Mouse (Mus musculus) common myeloid progenitor, adult 5-6 weeks (primary cell): ENCODE measurements around the gene Igsf8. TPM values are rescaled to one million over a fixed set of nuclear protein-coding genes. Genes with fewer than 3 reads are reported as not detected.
A peak's percentile ranks its signal among the peaks of the same experiment; 100 is the strongest.

Experiments used
- ATAC-seq: replicated peaks from 2 replicates; pipeline ENCODE4 v1.8.0; 2016; ENCODE audit warnings: low read depth, mild to moderate bottlenecking, moderate TSS enrichment, inconsistent platforms; ENCODE audit not compliant: poor library complexity, severe bottlenecking
- total RNA-seq: library from RNA; stranded (forward); fragments of 200-1000, 187-1606 nt; gene quantifications from 2 replicates; pipeline ENCODE4 v1.2.3, GENCODE M21; 2017

The Igsf8 gene
- total RNA-seq, 1 experiment from 2014 or later, result 18.2 TPM

DNA sequence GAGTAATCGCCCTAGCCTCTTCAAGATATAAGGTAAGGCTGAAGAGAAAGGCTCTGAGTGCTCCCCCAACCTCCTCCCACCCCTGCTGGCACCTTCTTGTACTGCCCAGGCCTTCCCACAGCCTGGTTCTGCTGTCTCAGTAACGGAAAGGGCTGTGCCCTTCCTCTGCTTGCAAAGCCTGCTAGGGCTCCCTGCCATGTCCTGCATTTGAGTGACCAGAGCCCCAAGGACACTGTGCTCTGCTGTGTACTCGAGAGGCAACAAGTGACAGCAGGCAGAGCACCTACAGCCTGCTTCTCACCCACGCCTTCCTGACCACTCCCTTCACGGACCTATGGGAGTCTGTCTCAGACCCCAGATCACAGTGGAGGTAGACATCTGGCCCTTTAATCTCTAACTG, 38.8 kb downstream of the Igsf8 start:
- ATAC-seq, result no peak

DNA sequence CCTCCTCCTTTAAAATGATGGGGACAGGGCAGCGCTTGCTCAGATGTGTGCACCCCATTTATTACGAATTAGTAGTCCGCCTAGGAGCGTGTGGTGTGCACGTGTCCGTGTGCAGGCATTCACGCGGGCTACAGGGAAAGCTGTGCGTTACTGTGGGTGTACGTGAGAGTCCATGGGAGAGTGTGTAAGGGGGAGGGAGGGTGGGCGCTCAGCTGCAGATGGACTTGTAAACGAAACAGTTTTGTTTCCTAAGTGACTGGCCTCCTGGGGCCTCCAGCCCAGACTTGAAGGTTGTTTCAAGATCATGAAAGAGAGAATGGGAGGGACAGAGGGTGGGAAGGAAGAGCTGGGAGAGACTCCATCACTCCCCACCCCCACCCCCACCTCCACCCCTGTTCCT, 39.7 kb downstream of the Igsf8 start:
- no peak for ATAC-seq

DNA sequence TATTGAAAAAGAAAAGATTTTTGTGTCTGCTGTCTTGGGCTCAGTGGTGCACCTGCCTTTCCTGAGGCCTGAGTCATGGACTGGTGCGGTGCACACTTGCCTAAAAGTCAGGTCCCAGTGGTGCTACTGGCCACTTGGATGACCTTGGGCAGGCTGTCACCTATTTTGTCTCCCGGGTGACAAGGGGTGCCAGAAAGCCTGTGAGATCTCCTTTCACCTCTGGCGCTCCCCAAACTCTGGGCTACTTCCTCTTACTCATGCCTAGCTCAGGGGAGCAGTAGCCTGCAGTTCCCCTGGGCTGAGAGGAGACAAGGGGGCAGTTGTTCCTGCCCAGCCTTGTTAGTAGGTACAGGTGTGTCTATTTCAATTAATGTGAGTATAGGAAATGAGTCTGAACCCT, 40.9 kb downstream of the Igsf8 start:
- ATAC-seq, result no peak

DNA sequence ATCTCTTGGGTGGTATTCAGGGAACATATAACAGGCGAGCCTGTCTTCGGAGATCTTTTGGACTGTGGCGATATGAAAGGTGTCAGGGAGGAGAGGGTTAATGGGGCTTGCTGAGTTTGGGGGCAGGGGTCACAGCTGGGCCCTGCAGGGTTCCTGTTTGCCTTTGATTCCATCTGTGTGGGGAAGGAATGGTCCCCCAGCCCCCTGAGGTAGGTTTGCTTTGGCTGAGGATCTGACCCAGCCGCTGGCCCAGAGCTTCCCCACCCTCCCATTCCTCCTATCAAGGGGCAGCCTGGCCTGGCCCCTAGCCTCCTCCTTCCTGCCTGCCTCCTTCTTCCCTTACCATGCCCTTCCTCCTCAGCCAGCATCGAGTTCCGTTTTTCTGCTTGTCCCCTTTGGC, 41.4 kb downstream of the Igsf8 start:
- 0 out of 2 replicates have a peak, but pooled peaks have one; percentile 7 for ATAC-seq

DNA sequence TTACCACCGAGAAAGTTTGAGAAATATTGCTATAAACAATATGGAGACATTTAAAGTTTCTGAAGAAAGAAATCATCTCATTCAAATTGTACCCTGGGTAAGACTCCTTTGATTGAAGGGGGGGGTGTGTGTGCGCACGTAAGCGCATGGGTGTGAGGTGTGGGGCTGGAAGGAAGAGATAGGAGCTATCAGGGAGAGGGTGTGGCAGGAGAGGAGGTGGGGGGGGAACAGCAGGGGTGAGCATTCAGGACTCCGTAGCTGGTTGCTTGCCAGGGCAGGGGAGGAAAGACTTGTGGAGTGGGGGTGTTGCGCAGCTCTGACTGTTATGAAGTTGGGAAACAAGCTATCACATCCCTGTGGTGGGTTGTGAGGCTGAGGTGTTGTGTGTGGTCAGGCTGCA, 43.0 kb downstream of the Igsf8 start:
- ATAC-seq, result peak; percentile 57

DNA sequence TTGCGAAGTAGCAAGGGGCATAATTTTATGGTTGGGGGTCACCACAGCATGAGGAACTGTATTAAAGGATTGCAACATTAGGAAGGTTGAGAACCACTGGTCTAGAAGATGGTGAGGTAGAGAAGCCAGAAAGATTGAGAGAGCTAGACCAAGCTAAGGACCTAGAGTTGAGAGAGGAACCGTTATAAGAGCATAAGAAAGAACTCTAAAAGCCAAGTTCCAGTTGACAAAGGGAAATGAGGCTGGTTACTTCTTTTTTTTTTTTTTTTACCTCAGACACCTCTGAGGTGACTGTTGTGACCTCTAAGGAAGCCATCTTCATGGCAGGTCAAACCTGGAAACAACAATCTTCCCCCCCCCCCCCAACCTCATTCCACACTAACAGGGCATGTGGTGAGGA, 43.7 kb downstream of the Igsf8 start:
- ATAC-seq, result no peak

DNA sequence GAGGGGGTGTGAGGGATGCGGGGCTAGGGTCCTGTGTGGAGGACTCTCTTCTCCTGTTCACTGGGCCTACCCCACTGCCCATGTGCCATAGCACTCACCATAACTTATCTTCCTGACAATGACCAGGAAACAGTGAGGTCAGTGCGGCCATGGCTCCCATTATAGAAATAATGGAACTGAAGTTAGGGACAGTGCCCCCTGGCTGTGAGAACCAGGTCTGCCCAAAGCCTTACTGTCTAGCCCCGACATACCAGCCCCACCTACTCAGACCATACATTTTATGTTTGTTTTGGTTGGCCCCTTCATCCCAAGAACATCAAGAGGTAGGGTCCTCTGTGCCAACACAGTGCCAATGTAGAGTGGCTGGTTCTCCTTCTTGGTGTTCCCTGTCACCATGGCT, 44.2 kb downstream of the Igsf8 start:
- ATAC-seq, result no peak

DNA sequence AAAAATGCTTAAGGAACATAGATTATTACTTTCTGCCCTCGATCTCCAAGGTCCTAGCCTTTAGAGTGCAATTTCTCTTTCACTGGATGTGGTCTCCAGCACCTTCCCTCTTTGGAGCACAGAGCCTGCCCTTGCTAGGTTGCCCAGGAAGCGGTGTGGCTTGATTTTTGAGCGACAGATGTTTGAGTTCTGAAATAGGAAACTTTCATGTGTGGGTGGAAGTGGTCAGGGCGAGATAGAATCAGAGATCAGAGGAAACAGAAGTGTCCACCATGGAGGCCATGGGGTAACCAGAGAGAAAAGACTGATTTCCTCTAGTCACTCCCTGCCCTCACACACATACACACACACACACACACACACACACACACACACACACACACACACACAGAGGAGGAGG, 44.8 kb downstream of the Igsf8 start:
- ATAC-seq, result peak; percentile 56

DNA sequence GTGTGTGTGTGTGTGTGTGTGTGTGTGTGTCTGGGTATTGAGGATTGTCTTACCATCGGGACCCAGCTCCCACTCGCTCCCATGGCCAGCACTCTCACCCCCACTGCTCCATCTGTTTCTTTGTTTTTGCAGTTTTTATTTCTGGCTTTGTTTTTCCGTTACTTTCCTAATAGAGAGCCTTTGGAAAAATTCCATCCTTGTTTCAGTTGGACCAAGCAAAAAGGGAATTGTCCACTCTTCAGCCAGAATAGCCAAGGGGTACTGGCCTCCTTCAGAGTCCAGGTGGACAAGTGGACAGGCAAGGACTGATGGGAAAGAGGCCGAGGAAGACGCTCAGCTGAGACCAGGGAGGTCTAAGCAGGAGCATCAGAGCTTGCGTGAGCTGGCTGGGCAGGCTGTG, 45.4 kb downstream of the Igsf8 start:
- ATAC-seq, result no peak

DNA sequence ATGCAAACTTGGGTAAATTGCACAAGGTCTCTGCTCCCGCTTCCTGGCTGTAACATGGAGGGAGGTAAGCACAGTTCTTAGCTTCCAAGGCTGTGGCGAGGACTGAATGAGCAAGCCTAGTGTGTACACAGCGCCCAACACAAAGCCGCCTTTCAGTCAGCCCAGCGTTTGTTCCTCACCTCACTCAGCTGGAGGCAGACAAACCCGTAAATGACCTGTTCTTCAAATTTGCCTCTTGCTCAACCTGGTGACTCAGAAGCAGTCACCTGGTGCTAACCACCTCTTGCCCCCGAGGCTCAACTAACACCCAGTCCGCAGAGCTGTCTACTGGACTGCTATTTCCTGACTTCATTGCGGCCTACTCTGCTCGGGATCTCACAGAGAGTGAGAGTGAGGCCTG, 46.5 kb downstream of the Igsf8 start:
- no peak for ATAC-seq

DNA sequence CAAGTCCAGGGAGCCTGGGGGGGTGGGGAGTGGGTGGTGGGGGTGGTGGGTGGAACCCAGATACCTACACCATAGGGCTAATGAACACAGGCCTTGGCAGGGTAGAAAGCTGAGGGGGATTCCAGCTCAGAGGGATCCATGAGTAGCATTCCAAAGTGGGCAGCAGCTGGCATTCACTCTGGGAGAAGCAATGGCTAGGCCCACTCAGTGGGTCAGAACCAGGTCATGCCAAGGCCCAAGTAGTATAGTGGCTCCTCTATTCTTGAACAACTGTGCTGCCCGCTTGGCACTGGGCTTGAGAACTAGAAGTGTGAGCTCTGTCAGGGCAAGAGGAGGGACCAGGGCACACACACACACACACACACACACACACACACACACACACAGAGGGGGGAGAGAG, 47.0 kb downstream of the Igsf8 start:
- no peak for ATAC-seq

DNA sequence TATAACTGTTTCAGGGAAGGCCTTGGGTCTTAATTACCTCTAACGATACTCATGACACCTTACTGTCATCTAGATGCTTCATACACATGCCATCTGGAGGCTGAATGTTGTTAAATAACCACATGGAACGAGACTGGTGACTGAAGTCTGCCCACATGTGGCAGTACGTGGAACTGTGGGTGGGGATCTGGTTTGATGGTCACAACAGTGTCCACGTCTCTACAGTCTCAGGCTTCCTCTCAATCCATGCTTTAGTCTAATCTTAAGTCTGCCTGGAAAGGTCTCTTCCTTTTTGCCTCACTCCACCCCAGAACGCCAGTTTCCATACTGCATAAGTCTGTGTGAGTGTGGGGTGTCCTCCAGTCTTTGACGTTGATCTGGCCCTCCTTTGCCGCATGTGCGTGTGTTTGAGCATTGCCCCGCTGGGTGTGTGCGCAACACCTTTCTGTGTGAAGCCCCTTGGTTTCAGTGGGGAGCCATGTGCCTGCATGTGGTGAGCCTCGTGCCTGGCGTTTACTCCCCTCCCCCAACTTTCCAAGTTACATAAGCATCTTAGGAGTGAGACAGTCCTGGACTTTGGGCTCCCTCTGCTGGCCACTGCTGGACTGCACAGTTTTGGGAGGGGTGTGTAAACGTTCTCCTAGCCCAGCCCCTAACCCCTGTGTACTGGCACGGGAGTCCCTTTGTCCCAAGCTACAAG, 48.4 kb downstream of the Igsf8 start:
- ATAC-seq, result peak; percentile 39

DNA sequence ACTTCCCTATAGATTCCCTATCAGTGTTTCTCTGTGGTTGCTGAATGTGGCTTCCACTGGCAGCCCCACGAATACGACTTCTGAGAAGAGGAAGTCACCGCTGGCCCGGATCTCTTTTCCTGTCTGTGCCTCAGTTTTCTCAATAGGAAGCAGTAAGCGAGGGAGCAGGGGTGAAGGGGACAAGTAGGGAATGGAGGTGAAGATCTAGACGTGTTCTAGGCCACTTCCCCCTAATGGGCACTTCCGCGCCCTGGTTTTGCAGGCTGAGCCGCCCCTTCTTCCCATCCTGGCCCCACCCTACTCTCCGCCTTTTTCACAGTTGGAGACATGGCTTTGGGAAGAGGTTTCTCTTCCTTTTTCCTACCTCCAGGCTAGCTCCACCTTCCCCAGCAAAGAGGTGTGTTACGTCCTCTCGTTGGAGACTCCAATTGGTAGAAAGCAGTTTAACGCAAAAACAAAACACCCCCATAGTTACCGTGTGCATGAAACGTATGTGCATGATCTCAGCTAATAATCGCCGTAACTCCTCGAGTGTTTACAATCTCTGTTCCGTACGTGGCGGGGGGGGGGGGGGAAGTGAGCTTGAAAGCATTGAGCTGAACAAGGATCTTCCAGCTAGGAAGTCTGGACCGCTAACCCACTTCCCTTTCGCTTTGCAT, 49.9 kb downstream of the Igsf8 start:
- ATAC-seq, result peak; percentile 38

DNA sequence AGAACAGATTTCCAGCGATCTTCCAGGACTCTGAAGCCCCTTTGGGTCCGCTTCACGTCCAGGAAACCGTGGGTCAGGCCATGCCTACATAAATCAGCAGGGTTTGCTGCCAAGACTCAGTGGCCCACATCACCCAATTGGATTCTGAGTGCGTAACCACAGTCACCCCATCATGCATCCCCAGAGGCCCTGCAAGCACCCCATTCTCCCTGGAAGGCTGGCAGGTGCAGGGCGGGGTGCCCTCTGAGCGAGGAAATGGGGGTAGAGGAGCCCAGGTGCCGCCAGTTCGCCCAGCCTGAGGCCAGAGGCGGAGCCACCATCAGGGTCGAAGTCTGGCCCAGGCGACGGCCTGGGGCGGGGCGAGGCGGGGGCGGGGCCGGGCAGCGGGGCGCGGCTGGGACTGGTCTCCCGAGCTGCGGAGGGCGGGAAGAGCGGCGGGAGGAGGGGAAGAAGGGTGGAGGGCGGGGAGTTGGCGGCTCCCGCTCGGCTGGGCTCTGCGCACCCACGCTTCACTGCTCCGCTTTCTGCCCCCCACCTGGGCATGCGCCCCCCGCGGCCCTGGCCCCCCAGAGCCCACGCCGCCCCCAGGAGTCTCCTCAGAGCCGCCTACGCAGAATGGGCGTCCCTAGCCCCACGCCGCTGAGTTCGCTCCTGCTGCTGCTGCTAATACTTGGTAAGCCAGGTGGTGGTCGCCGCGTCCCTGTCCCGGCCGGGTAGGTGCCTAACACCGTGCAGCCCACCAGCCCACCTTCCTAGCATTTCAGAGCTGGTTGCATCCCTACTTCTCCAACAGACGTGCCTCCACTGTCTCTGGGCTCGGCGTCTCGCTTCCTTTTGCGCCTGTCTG, 50.7 kb downstream of the Igsf8 start:
- ATAC-seq, result peak; percentile 36

DNA sequence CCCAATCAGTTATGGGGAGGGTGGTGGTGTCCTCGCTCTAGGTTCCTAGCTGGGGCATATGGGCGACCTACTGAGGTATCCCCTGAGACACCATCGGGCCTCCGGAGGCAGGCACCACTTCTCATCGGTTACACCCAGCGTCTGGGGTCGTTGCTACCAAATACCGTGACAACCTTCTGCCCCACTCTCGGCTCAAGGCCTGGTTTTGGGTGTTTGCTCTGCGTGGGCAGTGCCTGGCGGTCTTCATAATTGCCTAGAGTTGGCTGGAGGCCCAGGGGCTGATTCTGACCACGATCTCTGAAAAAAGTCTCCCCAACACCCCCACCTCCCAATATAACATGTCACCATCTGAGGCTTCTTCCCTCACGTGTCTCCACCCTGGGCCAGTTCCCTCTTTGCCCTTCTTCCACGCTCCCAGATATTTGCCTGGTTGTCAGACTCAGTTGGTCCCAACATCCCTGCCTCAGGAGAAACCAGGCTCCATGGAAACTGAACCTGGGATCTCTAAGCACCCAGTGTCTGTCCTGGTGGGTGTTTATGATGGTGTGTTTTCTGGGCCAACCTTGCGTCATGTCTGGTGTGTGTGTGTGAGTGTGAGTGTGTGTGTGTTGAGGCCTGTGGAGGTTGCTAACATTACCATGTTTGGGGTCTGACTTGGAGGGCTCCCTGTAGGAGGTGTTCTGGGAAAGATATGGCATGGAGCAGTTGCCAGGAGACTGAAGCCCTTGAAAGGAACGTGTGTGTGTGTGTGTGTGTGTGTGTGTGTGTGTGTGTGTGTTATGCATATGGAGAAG, 51.5 kb downstream of the Igsf8 start:
- no peak for ATAC-seq

DNA sequence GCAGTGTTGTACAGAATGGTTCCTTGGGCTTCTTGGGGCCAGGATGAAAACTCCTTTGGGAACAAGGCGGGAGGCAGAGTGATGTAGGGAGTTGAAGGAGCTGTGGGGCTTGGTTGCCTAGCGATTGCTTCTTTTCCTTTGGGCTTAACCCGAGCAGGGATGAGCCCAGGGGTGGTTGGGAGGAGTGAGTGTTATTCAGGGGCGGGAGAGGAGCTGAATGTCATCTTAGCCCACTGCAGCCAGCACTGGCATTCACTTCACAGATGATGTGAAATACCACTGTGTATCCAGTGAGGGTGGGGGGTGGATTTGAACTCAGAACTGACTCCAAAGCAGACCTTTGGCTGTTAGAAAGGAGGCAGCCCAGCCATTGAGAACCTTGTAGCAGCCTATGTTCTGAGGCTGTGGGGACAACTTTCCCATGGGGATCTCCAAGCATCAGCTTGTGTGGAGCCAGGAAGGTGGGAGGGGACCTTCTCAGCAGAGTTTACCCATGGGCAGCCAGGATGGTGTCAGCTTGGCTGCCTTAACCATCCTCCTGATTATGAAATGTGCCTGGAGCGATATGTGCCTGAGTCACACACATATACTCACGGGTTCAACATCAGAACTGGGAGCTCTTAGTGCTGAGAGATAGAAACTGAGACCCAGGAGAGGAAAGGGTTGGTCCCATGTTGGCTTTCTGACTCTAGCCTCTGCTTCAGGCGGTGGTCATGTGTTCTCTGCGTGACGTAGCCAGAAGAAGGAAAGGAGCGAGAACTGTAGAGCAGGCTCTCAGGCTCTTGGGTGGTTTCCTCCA, 52.4 kb downstream of the Igsf8 start:
- ATAC-seq, result no peak

DNA sequence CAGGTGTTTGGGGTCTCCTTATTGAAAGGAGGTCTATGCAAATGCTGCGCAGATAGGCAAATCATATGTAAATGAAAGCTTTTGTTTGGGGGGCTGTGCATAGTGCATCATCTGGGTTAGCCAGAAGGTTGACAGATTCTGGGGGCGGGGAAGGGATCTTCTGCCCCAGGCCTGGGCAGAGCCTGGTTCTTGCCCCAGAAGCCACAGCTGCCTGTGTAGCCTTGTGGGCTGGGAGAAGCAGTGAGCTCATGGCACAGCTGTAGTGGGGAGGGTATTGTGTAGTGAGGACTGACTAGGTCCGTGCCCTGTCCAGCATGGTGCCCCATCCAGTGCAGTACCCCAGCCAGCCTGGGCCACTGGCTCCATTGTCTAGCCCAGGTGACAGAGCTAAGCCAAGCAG, 53.5 kb downstream of the Igsf8 start:
- ATAC-seq, result no peak

DNA sequence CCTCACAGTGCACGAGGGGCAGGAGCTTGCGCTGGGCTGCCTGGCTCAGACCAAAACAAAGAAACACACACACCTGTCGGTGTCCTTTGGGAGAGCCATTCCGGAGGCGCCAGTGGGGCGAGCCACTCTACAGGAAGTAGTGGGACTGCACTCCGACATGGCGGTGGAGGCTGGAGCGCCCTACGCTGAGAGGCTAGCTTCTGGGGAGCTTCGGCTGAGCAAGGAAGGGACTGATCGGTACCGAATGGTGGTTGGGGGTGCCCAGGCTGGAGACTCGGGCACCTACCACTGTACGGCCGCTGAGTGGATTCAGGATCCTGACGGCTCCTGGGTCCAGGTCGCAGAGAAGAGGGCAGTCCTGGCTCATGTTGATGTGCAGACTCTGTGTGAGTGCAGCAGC, 56.0 kb downstream of the Igsf8 start:
- ATAC-seq, result no peak

DNA sequence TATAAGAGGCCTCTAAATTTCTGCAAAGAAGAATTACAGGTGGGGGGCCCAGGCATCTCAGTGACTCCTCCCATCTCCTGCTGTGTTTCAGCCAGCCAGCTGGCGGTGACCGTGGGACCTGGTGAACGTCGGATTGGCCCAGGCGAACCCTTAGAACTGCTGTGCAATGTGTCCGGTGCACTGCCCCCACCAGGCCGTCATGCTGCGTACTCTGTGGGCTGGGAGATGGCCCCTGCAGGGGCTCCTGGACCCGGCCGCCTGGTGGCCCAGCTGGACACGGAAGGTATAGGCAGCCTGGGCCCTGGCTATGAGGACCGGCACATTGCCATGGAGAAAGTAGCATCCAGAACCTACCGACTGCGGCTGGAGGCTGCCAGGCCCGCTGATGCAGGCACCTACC, 56.5 kb downstream of the Igsf8 start:
- ATAC-seq, result no peak
